Mouse (Mus musculus) intestine, embryonic 14.5 days (tissue): ENCODE results near the gene Strap. TPM values are rescaled to one million over a fixed set of nuclear protein-coding genes. Genes with fewer than 3 reads are reported as not detected.

Source experiments
- polyA plus RNA-seq: library from polyadenylated mRNA; unstranded; fragments of >200 nt; fragmentation: Nextera tagmentation; extraction: Ambion mirVana; gene quantifications from 2 replicates; pipeline ENCODE4 v1.2.1, GENCODE M21; 2014

Strap gene
- polyA plus RNA-seq, 1 experiment from 2014 or later: 154 TPM

Other genes starting within 250 kb of the Strap start
- 52.3 and 61.3 TPM in 2 replicates for gene Eps8, start 80.2 kb upstream of the Strap start, polyA plus RNA-seq
- gene Dera, start 19.5 kb downstream of the Strap start, polyA plus RNA-seq: 63.8 and 67.1 TPM in 2 replicates